Mouse (Mus musculus) gastrocnemius, adult 8-10 months (tissue): Measurements from ENCODE around the gene Zbed4. TPM values are rescaled to one million over a fixed set of nuclear protein-coding genes. Genes with fewer than 3 reads are reported as not detected.
"Not testable (repeated sequence)": the region's sequence is repeated elsewhere in the genome, so short reads cannot be mapped to it uniquely, and the experiment has no call there.

ENCODE experiments used
- DNase-seq, 2 experiments: peaks; one replicate each; pipeline ENCODE4 v3.0.0; 2022; ENCODE audit warnings: low spot score in 2 of 2
- total RNA-seq, 4 experiments: library from RNA; stranded (reverse); gene quantifications; 2 replicates each; pipeline ENCODE4 v1.2.4; 2022

Zbed4 gene
- total RNA-seq, 4 experiments from 2014 or later: 15.4 to 21.4 (median 16.2) TPM

DNA sequence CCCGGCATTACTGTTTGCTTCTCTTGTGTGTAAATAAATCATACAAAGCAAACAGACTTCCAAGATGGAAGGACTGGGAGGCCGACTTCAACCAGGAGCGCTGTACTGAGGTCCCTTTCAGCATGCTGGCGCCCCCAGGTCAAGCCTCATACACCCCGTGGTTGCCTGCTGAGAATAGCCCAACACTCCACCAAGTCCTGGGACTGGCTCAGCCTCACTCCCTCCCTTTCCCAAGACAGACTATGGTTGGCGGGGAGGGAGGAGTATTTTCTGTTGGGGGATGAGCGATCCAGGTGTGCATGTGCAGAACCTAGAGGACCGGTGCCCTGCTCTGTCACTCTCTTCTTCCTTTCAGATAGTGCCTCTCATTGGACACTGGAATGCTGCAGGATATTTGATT lies 56.7 kb downstream of the Zbed4 start:
- DNase-seq: no peak

DNA sequence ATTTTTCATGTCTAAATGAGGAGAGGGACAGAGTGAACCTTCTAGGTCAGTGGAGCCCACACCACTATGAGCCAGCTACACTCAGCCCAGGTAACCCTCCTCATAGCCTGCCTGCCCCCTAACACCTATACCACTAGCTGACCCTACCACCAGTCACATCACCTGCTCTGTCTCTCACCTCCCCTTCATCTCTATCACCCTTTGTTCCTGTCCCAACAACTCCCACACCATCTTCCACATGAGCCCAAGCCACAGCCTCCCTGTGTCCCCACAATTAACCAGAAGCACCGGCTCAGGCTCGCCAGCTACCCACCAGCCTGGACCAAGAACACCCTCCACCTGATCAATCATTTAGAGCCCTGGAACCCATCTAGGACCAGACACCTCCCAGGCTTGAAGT lies 58.9 kb downstream of the Zbed4 start:
- no peak for DNase-seq

GRCm38 (mm10) chr15:88813262-88813661 lies 61.8 kb downstream of the Zbed4 start:
- DNase-seq: no peak

DNA sequence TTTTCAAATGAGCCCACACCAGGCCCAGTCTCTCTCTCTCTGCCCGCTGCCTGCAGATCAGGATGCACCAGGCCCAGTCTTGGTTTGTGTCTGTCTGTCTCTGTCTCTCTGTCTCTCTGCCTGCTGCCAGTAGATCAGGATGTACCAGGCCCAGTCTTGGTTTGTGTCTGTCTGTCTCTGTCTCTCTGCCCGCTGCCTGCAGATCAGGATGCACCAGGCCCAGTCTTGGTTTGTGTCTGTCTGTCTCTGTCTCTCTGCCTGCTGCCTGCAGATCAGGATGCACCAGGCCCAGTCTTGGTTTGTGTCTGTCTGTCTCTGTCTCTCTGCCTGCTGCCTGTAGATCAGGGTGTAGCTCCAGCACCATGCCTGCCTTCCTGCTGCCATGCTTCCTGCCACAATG lies 62.4 kb downstream of the Zbed4 start:
- not testable (repeated sequence) for DNase-seq

- no peak for DNase-seq
Measured at GRCm38 (mm10) chr15:88814411-88815047, 63.1 kb downstream of the Zbed4 start.

DNA sequence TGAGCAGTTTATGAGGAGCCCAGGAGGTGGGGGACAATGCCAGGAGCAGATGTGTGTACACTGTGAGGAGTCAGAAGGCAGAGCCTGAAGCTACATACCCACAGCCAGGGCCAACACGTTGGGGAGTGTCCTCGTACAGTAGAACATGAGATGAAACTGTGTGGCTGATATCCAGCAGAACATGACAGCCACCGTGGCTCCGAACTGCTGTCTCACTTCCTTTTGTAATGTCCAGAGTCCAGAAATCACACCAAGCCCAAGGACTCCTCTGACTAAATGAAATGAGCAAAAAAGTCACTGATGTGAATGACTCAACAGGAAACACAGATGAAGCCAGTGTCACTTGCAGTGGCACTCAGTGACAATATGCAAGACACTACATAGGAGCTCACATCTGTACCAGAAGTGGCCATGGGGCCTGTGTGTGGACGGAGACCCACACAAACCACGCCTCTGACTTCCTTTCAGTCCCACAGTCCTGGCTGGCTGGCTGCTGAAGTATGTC lies 63.8 kb downstream of the Zbed4 start:
- no peak for DNase-seq

GRCm38 (mm10) chr15:88819026-88819905 lies 67.8 kb downstream of the Zbed4 start, which contains the start of the genes Alg12 and Creld2:
Gene Alg12 (minus strand): TSS chr15:88819318.
Gene Creld2 (plus strand): TSS chr15:88819646.
- DNase-seq: peak; percentile 99 to 100

DNA sequence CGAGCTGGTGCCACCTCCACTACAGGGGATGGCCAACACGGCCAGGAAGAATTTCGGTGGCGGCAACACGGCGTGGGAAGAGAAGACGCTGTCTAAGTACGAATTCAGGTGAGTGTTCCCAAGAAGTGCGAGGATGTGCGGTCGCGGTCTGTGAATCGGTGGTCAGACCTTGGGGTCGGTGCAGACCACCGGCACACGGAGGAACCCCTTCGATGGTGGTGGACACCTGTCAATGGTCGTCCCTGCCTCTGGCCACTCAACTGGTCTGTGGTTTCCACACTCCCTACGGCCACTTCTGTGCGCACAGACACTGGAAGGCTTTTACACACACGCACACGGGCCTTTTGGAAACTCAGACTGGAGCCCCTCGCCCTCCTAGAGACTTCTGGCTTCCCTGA lies 68.4 kb downstream of the Zbed4 start:
- DNase-seq: no peak

DNA sequence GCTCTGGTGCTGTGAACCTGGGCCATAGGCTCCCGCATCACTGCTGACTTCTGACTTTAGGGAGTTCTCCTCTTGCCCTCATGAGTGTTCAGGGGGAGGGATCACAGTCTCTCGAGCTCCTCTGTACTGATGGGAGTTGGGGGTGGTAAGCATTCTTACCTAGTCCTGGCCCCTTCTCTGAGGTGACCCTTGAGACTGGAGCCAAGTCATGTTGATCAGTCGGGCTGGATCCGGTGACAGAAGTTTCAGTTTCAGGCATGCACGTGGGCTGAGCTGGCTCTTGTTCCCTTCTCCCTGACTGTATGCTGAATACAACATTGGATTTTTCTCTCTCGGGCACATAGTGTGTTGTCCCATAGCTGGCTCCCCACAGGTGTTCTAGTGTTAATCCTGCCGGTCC lies 69.9 kb downstream of the Zbed4 start:
- no peak for DNase-seq

DNA sequence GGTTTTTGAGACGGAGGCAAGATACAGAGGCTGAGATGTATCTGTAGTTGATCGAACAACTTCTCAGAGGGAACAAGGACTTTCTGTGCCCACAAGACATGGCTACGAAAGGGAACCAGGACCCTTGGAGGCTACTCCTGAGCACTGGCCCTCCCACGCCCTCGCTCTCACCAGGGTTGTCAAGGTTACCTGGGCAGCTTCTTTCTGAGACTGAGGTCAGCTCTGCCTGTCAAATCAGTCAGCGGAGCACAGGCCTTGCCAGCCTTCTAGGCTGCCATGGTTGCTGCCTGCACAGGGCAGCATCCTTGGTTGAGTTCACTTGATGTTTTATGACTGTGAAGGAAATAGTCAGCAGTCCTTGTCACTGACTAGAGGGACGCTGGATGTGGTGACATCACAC lies 71.1 kb downstream of the Zbed4 start:
- DNase-seq: no peak

DNA sequence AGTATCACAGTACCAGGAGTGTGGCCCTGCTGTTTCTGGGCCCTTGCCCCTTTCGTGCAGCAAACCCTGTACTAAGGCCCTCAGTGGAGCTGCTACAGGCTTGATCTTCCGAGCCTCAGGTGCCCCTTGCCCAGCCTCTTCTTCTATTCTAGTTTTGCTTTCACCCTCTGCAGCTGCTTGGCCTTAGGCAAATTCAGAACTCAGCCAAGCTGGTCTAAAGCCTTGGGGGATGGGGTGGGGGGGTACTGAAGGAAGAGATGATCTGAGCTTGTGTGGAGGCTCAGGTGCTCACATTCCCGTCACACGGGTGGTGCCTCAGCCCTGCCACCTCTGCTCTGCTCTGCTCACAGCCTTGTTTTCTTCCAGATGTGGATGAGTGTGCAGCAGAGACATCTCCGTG lies 71.9 kb downstream of the Zbed4 start:
- DNase-seq: no peak

- no peak for DNase-seq
Measured at GRCm38 (mm10) chr15:88827466-88827865, 76.0 kb downstream of the Zbed4 start.

- DNase-seq: peak; percentile 46 to 59
Measured at GRCm38 (mm10) chr15:88827991-88828799, 76.7 kb downstream of the Zbed4 start.

GRCm38 (mm10) chr15:88828800-88829705 lies 77.6 kb downstream of the Zbed4 start:
- peak; percentile 80 to 85 for DNase-seq

DNA sequence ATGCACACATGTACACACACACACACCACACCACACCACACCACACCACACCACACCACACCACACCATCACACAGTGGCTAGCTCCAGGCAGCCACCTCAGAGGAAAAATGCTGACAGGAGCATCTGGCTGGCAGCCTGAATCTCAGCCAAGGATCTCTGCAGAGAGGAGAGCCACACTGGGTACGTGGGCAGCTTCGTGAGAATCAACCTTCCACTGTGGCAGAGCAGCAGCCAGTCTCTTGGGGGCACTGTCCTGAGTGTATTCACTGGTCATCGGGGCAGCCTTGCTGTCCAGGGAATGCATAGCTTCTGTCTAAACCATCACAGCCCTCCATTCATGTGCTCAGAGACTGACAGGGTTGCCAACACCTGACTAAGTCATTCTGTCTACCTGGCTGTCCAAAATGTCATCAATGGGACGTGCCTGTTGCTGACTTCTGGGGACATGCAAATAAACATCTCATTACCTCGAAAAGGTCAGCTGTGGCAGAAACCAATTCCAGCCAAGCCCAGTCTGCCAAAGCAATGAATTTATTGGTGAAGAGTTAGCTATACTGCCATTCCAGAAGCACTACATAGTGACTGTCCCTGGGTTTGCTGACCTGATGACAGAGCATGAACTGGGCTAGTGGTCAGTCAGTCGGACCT lies 78.5 kb downstream of the Zbed4 start:
- DNase-seq: no peak

DNA sequence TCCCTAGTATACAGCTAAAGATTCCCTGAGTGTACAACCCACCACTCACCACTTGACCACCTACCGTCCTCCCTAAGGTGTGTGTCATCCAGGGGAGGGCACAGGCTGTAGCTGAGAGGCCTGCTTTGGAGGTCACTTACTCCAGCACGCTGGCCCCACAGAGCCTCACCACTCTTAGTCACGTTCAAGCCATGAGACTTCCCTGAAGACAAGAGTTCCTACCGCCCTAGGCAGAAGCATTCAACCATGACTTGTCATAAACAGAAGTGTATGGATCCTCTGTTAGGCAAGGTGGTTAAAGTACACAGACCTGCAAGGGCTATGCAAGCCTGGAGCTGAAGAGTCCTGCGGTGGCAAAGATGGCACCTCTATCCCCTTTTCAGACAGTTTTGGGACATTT lies 79.2 kb downstream of the Zbed4 start:
- DNase-seq: no peak

DNA sequence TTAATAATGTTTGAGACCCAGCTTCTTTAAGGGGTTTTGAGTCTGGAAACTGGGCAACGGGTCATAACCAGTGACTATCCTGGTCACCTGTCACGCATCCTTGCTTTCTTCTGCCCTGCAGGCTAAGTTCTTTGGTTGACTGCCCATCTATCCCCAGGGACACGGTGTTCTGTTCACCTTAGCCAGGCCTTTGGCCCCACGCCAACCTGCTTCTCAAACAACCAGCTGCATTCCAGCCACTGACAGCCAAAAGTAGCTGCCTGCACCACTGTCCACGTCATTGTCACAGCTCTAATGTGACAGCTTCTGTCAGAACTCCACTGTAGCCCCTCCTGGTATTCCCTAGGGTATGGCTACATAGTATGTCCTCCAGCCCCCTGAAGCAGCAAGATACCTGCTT lies 80.0 kb downstream of the Zbed4 start:
- peak; percentile 60 to 68 for DNase-seq

DNA sequence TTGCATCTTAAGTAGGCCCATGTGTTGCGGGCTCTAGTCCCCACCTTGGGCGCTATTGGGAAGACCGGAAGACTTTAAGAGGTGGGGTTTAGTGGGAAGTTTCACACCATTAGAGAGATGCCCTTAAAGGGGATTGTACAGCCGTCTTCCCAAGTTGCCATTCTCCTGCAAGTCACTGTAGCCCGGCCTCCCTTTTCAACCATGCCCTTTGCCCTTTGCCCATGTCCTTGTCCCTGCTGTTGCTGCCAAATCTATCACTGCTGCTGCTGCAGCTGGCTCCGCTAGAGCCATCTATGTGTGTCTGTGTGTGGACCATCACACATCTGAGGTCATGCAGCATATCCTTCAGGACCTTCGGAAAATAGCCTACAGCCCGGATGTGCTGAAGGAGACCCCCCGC lies 81.1 kb downstream of the Zbed4 start:
- no peak for DNase-seq
